11 mouse cellular contexts compared by ENCODE assay signal in the genomic region with DNA sequence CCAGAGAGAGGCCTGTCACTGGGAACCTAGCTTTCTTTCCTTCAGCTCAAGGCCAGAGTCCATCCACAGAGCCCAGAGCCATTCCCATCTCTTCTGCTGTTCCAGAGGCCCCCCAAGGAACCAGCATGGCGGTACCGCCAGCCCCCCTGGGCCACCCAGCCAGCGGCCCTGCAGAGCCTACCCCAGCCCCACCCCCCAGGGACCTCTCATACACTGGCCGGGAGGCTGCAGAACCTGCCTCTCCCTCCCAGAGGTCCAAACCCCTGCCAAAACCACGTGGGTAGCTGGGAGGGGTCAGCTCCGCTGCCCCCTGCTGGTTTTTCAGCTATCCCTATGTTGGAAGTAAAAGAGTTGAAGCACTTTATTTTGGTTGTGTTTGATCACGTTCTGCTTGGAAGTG. TPM values are rescaled to one million over a fixed set of nuclear protein-coding genes. Genes with fewer than 3 reads are reported as not detected.
DNase-seq lines count a peak whose midpoint lies in the region; ATAC-seq and TF ChIP-seq lines count a peak whose summit lies in the region.
"Had no signal": no experiment of that assay in that cellular context is flagged by ENCODE, and none has a peak within 500 bp of the region (broad histone marks: within the 10 kb centered on the region; RNA-seq: fewer than 3 reads in every experiment).

No protein-coding gene starts in this region.

- H3K9ac ChIP-seq in limb, embryonic 12.5 days (replicated peaks), result 0 out of 2 replicates have a peak overlapping the region, but pooled peaks have one; percentile 4
- H3K9ac ChIP-seq in forebrain, postnatal 0 days, result no peak overlapping the region
- no peak overlapping the region for H3K9ac ChIP-seq in neural tube, embryonic 13.5 days

- H3K4me3 ChIP-seq in limb, embryonic 12.5 days (replicated peaks), result no peak overlapping the region
- no peak overlapping the region for H3K4me3 ChIP-seq in limb, embryonic 10.5 days
- H3K4me3 ChIP-seq in embryonic facial prominence, embryonic 10.5 days, result no peak overlapping the region
- H3K4me3 ChIP-seq in forebrain, postnatal 0 days (ENCODE audit: low read depth, low read length), result no peak overlapping the region
- H3K4me3 ChIP-seq in neural tube, embryonic 13.5 days, result no peak overlapping the region
- H3K4me3 ChIP-seq in cerebellum, adult 2 months (replicated peaks; ENCODE audit: insufficient read depth, low read depth, low read length), result no peak overlapping the region

- H3K4me2 ChIP-seq in limb, embryonic 12.5 days, result no peak overlapping the region
- H3K4me2 ChIP-seq in forebrain, postnatal 0 days (ENCODE audit: low read depth), result no peak overlapping the region
- no peak overlapping the region for H3K4me2 ChIP-seq in neural tube, embryonic 13.5 days

- no peaks in the 10 kb centered on the region for H3K9me3 ChIP-seq in limb, embryonic 12.5 days
- H3K9me3 ChIP-seq in limb, embryonic 10.5 days (replicated peaks), result no peaks in the 10 kb centered on the region
- H3K9me3 ChIP-seq in embryonic facial prominence, embryonic 10.5 days, result no peaks in the 10 kb centered on the region
- H3K9me3 ChIP-seq in forebrain, postnatal 0 days (ENCODE audit: low read length), result no peaks in the 10 kb centered on the region
- no peaks in the 10 kb centered on the region for H3K9me3 ChIP-seq in neural tube, embryonic 13.5 days

- no peak for ATAC-seq in limb, embryonic 12.5 days (ENCODE audit: insufficient number of reproducible peaks, insufficient read depth, low FRiP score, low TSS enrichment, low read depth)
- 0 out of 2 replicates have a peak, but pooled peaks have one; percentile 7 for ATAC-seq in forebrain, postnatal 0 days
- ATAC-seq in neural tube, embryonic 13.5 days (ENCODE audit: low read depth), result no peak
- ATAC-seq: intestine, embryonic 16.5 days had no signal

- H3K4me1 ChIP-seq in limb, embryonic 12.5 days (replicated peaks), result peaks cover 34% of the 10 kb centered on the region
- peaks cover 22% of the 10 kb centered on the region for H3K4me1 ChIP-seq in limb, embryonic 10.5 days
- peaks cover 63% of the 10 kb centered on the region for H3K4me1 ChIP-seq in embryonic facial prominence, embryonic 10.5 days
- H3K4me1 ChIP-seq in forebrain, postnatal 0 days (ENCODE audit: insufficient read depth), result no peaks in the 10 kb centered on the region
- peaks cover 88% of the 10 kb centered on the region for H3K4me1 ChIP-seq in neural tube, embryonic 13.5 days (replicated peaks)
- H3K4me1 ChIP-seq in cerebellum, adult 2 months (ENCODE audit: control insufficient read depth, insufficient read depth, low read length), result peaks cover 4% of the 10 kb centered on the region

- peak; percentile 39; the same call in 1 of the 2 replicates for TF ChIP-seq CTCF in forebrain, postnatal 0 days (IDR thresholded peaks at IDR 0.05; ENCODE audit: low read depth)
- no peak for TF ChIP-seq CTCF in cerebellum, adult 2 months (IDR thresholded peaks at IDR 0.05; ENCODE audit: borderline replicate concordance, insufficient read depth, low read depth, low read length)

- peak overlapping the region; percentile 35; the same call in 1 of the 2 replicates for H3K27ac ChIP-seq in limb, embryonic 12.5 days
- H3K27ac ChIP-seq in limb, embryonic 10.5 days, result no peak overlapping the region
- no peak overlapping the region for H3K27ac ChIP-seq in embryonic facial prominence, embryonic 10.5 days (replicated peaks)
- H3K27ac ChIP-seq in forebrain, postnatal 0 days (ENCODE audit: low read depth, low read length), result no peak overlapping the region
- peak overlapping the region; percentile 71 for H3K27ac ChIP-seq in neural tube, embryonic 13.5 days (replicated peaks)
- no peak overlapping the region for H3K27ac ChIP-seq in cerebellum, adult 2 months (ENCODE audit: insufficient read depth, low read length)

- no peak for TF ChIP-seq POLR2A in cerebellum, adult 2 months (IDR thresholded peaks at IDR 0.05; ENCODE audit: borderline replicate concordance, insufficient read depth, low read length)

- H3K36me3 ChIP-seq in limb, embryonic 12.5 days, result peaks cover 68% of the 10 kb centered on the region
- peaks cover 66% of the 10 kb centered on the region for H3K36me3 ChIP-seq in limb, embryonic 10.5 days
- peaks cover 67% of the 10 kb centered on the region for H3K36me3 ChIP-seq in embryonic facial prominence, embryonic 10.5 days (replicated peaks)
- peaks cover 24% of the 10 kb centered on the region for H3K36me3 ChIP-seq in forebrain, postnatal 0 days (ENCODE audit: insufficient read depth)
- peaks cover 57% of the 10 kb centered on the region for H3K36me3 ChIP-seq in neural tube, embryonic 13.5 days

- DNase-seq in limb, embryonic 10.5 days (ENCODE audit: low spot score), result no peak
- DNase-seq in embryonic facial prominence, embryonic 10.5 days (ENCODE audit: low spot score), result peak; percentile 53
- peak; percentile 38 for DNase-seq in forebrain, postnatal 0 days
- DNase-seq in urinary bladder, postnatal 4 days (ENCODE audit: low spot score in 2 of 2), result no peak
- no peak for DNase-seq in cerebellum, adult 2 months
- DNase-seq: cerebellum, postnatal 10 days; lung, adult 2 months; thymus, postnatal 25 days had no signal

- whole genome bisulfite sequencing in limb, embryonic 12.5 days, result 43% methylated on average over 7 of the region's 7 CpGs
- WGBS in limb, embryonic 10.5 days, result 55% methylated on average over 7 of the region's 7 CpGs
- WGBS in embryonic facial prominence, embryonic 10.5 days, result 39% methylated on average over 7 of the region's 7 CpGs
- 28% methylated on average over 7 of the region's 7 CpGs for WGBS in forebrain, postnatal 0 days
- 29% methylated on average over 7 of the region's 7 CpGs for WGBS in neural tube, embryonic 13.5 days
- 60% methylated on average over 7 of the region's 7 CpGs for WGBS in cerebellum, adult 2 months

- no peaks in the 10 kb centered on the region for H3K27me3 ChIP-seq in limb, embryonic 12.5 days
- H3K27me3 ChIP-seq in limb, embryonic 10.5 days (ENCODE audit: low read depth, poor library complexity, severe bottlenecking), result no peaks in the 10 kb centered on the region
- H3K27me3 ChIP-seq in embryonic facial prominence, embryonic 10.5 days (replicated peaks; ENCODE audit: low read depth, poor library complexity, severe bottlenecking), result no peaks in the 10 kb centered on the region
- no peaks in the 10 kb centered on the region for H3K27me3 ChIP-seq in forebrain, postnatal 0 days (ENCODE audit: insufficient read depth, low read length)
- no peaks in the 10 kb centered on the region for H3K27me3 ChIP-seq in neural tube, embryonic 13.5 days
- H3K27me3 ChIP-seq in cerebellum, adult 2 months (ENCODE audit: control insufficient read depth, insufficient read depth, low read length), result no peaks in the 10 kb centered on the region

RNA-seq across cellular contexts. Expression of a gene that starts 44.1 kb away (rescaled TPM):
- 24.1 and 26.7 TPM in 2 replicates for polyA plus RNA-seq in limb, embryonic 12.5 days (2016; fragmentation: Nextera tagmentation; extraction: Ambion mirVana)
- 20.1 and 26.8 TPM in 2 replicates for polyA plus RNA-seq in limb, embryonic 10.5 days (2016; fragmentation: Nextera tagmentation; extraction: Ambion mirVana)
- 23.4 and 26.5 TPM in 2 replicates for polyA plus RNA-seq in embryonic facial prominence, embryonic 10.5 days (2016; fragmentation: Nextera tagmentation; extraction: Ambion mirVana)
- 72.2 and 96.4 TPM in 2 replicates for total RNA-seq in forebrain, postnatal 0 days (2014; rRNA removed)
- polyA plus RNA-seq in forebrain, postnatal 0 days (2015; fragmentation: Nextera tagmentation; extraction: Ambion mirVana), result 34.1 and 39.9 TPM in 2 replicates
- polyA plus RNA-seq in neural tube, embryonic 13.5 days (2015; fragmentation: Nextera tagmentation; extraction: Ambion mirVana), result 41.4 and 49.6 TPM in 2 replicates
- 33.5 and 33.6 TPM in 2 replicates for polyA plus RNA-seq in cerebellum, adult 2 months (2012; rRNA removed)

Comparison
In these comparisons a context has a peak if more than half of its experiments do, and no peak if none do; other contexts are left out.
1. H3K27ac ChIP-seq: peak in limb, embryonic 12.5 days (single experiment) and neural tube, embryonic 13.5 days (single experiment); none in limb, embryonic 10.5 days (single experiment), embryonic facial prominence, embryonic 10.5 days (single experiment), forebrain, postnatal 0 days (single experiment) and cerebellum, adult 2 months (single experiment).
2. DNase-seq: peak in embryonic facial prominence, embryonic 10.5 days (single experiment) and forebrain, postnatal 0 days (single experiment); none in limb, embryonic 10.5 days (single experiment), urinary bladder, postnatal 4 days (0 of 2) and cerebellum, adult 2 months (0 of 2).